Mouse (Mus musculus) midbrain, embryonic 11.5 days (tissue): ENCODE measurements around the gene Ccdc126. TPM values are rescaled to one million over a fixed set of nuclear protein-coding genes. Genes with fewer than 3 reads are reported as not detected.

Experiments
- ATAC-seq: fragments of 200-750 bp; cut with Nextera tagmentation; 2 replicates; pipeline ENCODE4 v1.8.0; 2017; ENCODE audit warnings: moderate TSS enrichment, moderate library complexity; ENCODE audit not compliant: low FRiP score
- DNase-seq: peaks from one replicate; pipeline ENCODE4 v3.0.0; 2015; ENCODE audit warnings: low spot score; ENCODE audit errors: missing footprints
- H3K27ac ChIP-seq: fragments of 300-500 bp; sonication (generic); 2 replicates; pipeline ENCODE4 v1.5.1; 2014; ENCODE audit warnings: low read depth, low read length
- H3K27me3 ChIP-seq: fragments of 300-500 bp; sonication (generic); 2 replicates; pipeline ENCODE4 v1.6.1; 2014; ENCODE audit warnings: mild to moderate bottlenecking, low read length, moderate library complexity, mixed read lengths; ENCODE audit not compliant: control insufficient read depth, insufficient read depth
- H3K36me3 ChIP-seq: fragments of 300-500 bp; sonication (generic); 2 replicates; pipeline ENCODE4 v1.6.1; 2014; ENCODE audit warnings: mild to moderate bottlenecking, low read length, moderate library complexity, mixed read lengths; ENCODE audit not compliant: control insufficient read depth, insufficient read depth
- H3K4me1 ChIP-seq: fragments of 300-500 bp; sonication (generic); 2 replicates; pipeline ENCODE4 v1.6.1; 2014; ENCODE audit warnings: low read length; ENCODE audit not compliant: control insufficient read depth, insufficient read depth
- H3K4me2 ChIP-seq: fragments of 300-500 bp; sonication (generic); 2 replicates; pipeline ENCODE4 v1.6.1; 2014; ENCODE audit warnings: mild to moderate bottlenecking, moderate library complexity
- H3K4me3 ChIP-seq: fragments of 300-500 bp; sonication (generic); 2 replicates; pipeline ENCODE4 v1.5.1; 2014; ENCODE audit warnings: low read depth, low read length
- H3K9ac ChIP-seq: fragments of 300-500 bp; sonication (generic); 2 replicates; pipeline ENCODE4 v1.6.1; 2014; ENCODE audit warnings: low read length
- H3K9me3 ChIP-seq: fragments of 300-500 bp; sonication (generic); 2 replicates; pipeline ENCODE4 v1.6.1; 2016; ENCODE audit warnings: low read length; ENCODE audit not compliant: control insufficient read depth
- WGBS: fragments of 180-500 bp; shearing (Covaris S2); extraction: QIAGEN DNeasy Blood & Tissue Kit; methylation state at CpG from one replicate; pipeline ENCODE4 v1.1.7; 2014; 5-methylcytosine and 5-hydroxymethylcytosine counted together
- polyA plus RNA-seq: library from polyadenylated mRNA; unstranded; fragments of >200 nt; fragmentation: Nextera tagmentation; extraction: Ambion mirVana; gene quantifications from 2 replicates; pipeline ENCODE4 v1.2.1, GENCODE M21; 2014

Ccdc126 gene
- polyA plus RNA-seq, result 6.4 and 7.6 TPM in 2 replicates

GRCm38 (mm10) chr6:49318966-49319594 lies at the start of gene Ccdc126:
Gene Ccdc126 (plus strand): TSS chr6:49319274.
- Histone ChIP-seq H3K9me3 (no peaks in the 10 kb centered on the region), H3K27me3 (no peaks in the 10 kb centered on the region), H3K4me3 (peak within 1 kb of the TSS; percentile 59), H3K27ac (peak within 1 kb of the TSS; percentile 58), H3K9ac (peak within 1 kb of the TSS; percentile 61), H3K4me1 (0 out of 2 replicates have a peak, but pooled peaks cover 2% of the 10 kb centered on the region), H3K4me2 (peak within 1 kb of the TSS; percentile 58), H3K36me3 (no peaks in the 10 kb centered on the region)
- WGBS, result under 1% methylated on average over 46 of the region's 47 CpGs
- DNase-seq (peak; percentile 99), ATAC-seq (peak; percentile 100)

GRCm38 (mm10) chr6:49269923-49270322 lies 49.2 kb upstream of the Ccdc126 start:
- no peak overlapping the region for H3K9ac ChIP-seq
- no peaks in the 10 kb centered on the region for H3K9me3 ChIP-seq
- H3K4me1 ChIP-seq, result peaks cover 4% of the 10 kb centered on the region
- H3K4me3 ChIP-seq, result no peak overlapping the region
- 68% methylated on average over 11 of the region's 11 CpGs for WGBS
- DNase-seq, result peak; percentile 82
- H3K36me3 ChIP-seq, result no peaks in the 10 kb centered on the region
- no peak overlapping the region for H3K27ac ChIP-seq
- no peak for ATAC-seq
- H3K4me2 ChIP-seq, result no peak overlapping the region
- H3K27me3 ChIP-seq, result no peaks in the 10 kb centered on the region

GRCm38 (mm10) chr6:49271815-49272214 lies 47.3 kb upstream of the Ccdc126 start:
- H3K4me2 ChIP-seq, result no peak overlapping the region
- no peaks in the 10 kb centered on the region for H3K9me3 ChIP-seq
- no peak for ATAC-seq
- H3K27ac ChIP-seq, result no peak overlapping the region
- H3K36me3 ChIP-seq, result no peaks in the 10 kb centered on the region
- H3K4me1 ChIP-seq, result peaks cover 4% of the 10 kb centered on the region
- peak; percentile 39 for DNase-seq
- H3K27me3 ChIP-seq, result no peaks in the 10 kb centered on the region
- no peak overlapping the region for H3K4me3 ChIP-seq
- no peak overlapping the region for H3K9ac ChIP-seq
- WGBS, result 75% methylated on average over 6 of the region's 6 CpGs

- H3K4me3 ChIP-seq, result no peak overlapping the region
- no peak for ATAC-seq
- WGBS, result 89% methylated on average over 2 of the region's 2 CpGs
Observed at GRCm38 (mm10) chr6:49272863-49273262, 46.2 kb upstream of the Ccdc126 start.

GRCm38 (mm10) chr6:49273934-49274333 lies 45.1 kb upstream of the Ccdc126 start:
- 15% methylated on average over 4 of the region's 4 CpGs for WGBS
- Histone ChIP-seq H3K9ac (no peak overlapping the region), H3K4me1 (peaks cover 4% of the 10 kb centered on the region), H3K9me3 (no peaks in the 10 kb centered on the region), H3K27me3 (no peaks in the 10 kb centered on the region), H3K27ac (no peak overlapping the region), H3K4me3 (no peak overlapping the region), H3K4me2 (no peak overlapping the region), H3K36me3 (no peaks in the 10 kb centered on the region)
- ATAC-seq, result no peak
- peak; percentile 78 for DNase-seq

More at GRCm38 (mm10) chr6:49272863-49273262, 46.2 kb upstream of the Ccdc126 start:
- peak; percentile 73 for DNase-seq
- no peaks in the 10 kb centered on the region for H3K9me3 ChIP-seq
- no peak overlapping the region for H3K9ac ChIP-seq
- H3K27ac ChIP-seq, result no peak overlapping the region
- no peaks in the 10 kb centered on the region for H3K27me3 ChIP-seq
- H3K4me1 ChIP-seq, result peaks cover 4% of the 10 kb centered on the region
- no peaks in the 10 kb centered on the region for H3K36me3 ChIP-seq
- H3K4me2 ChIP-seq, result no peak overlapping the region

GRCm38 (mm10) chr6:49274416-49275091 lies 44.5 kb upstream of the Ccdc126 start:
- H3K4me1 ChIP-seq, result peaks cover 4% of the 10 kb centered on the region
- H3K27me3 ChIP-seq, result no peaks in the 10 kb centered on the region
- DNase-seq (peak; percentile 17), ATAC-seq (no peak)
- H3K9me3 ChIP-seq, result no peaks in the 10 kb centered on the region
- no peaks in the 10 kb centered on the region for H3K36me3 ChIP-seq
- no peak overlapping the region for H3K4me3 ChIP-seq
- H3K27ac ChIP-seq, result no peak overlapping the region
- no peak overlapping the region for H3K4me2 ChIP-seq
- H3K9ac ChIP-seq, result no peak overlapping the region
- 46% methylated on average over 9 of the region's 9 CpGs for WGBS

- Histone ChIP-seq H3K27ac (no peak overlapping the region), H3K4me1 (peaks cover 4% of the 10 kb centered on the region), H3K36me3 (no peaks in the 10 kb centered on the region), H3K9me3 (no peaks in the 10 kb centered on the region), H3K27me3 (no peaks in the 10 kb centered on the region), H3K4me3 (no peak overlapping the region), H3K9ac (no peak overlapping the region), H3K4me2 (no peak overlapping the region)
- ATAC-seq (no peak), DNase-seq (peak; percentile 39)
- WGBS, result 91% methylated on average over 7 of the region's 7 CpGs
Observed at GRCm38 (mm10) chr6:49275296-49275695, 43.8 kb upstream of the Ccdc126 start.

GRCm38 (mm10) chr6:49280942-49281341 lies 38.1 kb upstream of the Ccdc126 start:
- 0 out of 2 replicates have a peak, but pooled peaks have one; percentile 22 for ATAC-seq
- Histone ChIP-seq H3K4me2 (no peak overlapping the region), H3K27ac (no peak overlapping the region), H3K27me3 (no peaks in the 10 kb centered on the region), H3K9me3 (no peaks in the 10 kb centered on the region), H3K4me1 (no peaks in the 10 kb centered on the region), H3K36me3 (no peaks in the 10 kb centered on the region), H3K9ac (no peak overlapping the region), H3K4me3 (no peak overlapping the region)
- peak; percentile 10 for DNase-seq
- 29% methylated on average over 1 of the region's 1 CpGs for WGBS

- Histone ChIP-seq H3K9me3 (no peaks in the 10 kb centered on the region), H3K4me2 (no peak overlapping the region), H3K36me3 (no peaks in the 10 kb centered on the region), H3K4me1 (no peaks in the 10 kb centered on the region), H3K9ac (no peak overlapping the region), H3K27ac (no peak overlapping the region), H3K4me3 (no peak overlapping the region), H3K27me3 (no peaks in the 10 kb centered on the region)
- peak; percentile 60 for DNase-seq
- no peak for ATAC-seq
- WGBS, result 82% methylated on average over 1 of the region's 1 CpGs
Observed at GRCm38 (mm10) chr6:49282122-49282521, 37.0 kb upstream of the Ccdc126 start.
